ENCODE assay signal across 12 mouse cellular contexts in genomic region chr7:134663241-134663640, GRCm38 (mm10). TPM values are rescaled to one million over a fixed set of nuclear protein-coding genes. Genes with fewer than 3 reads are reported as not detected.
DNase-seq lines count a peak whose midpoint lies in the region; ATAC-seq and TF ChIP-seq lines count a peak whose summit lies in the region.
"Had no signal": no experiment of that assay in that cellular context is flagged by ENCODE, and none has a peak within 500 bp of the region (broad histone marks: within the 10 kb centered on the region; RNA-seq: fewer than 3 reads in every experiment).

No protein-coding gene starts in this region.

- DNase-seq in liver, embryonic 14.5 days (ENCODE audit: low read depth in 3 of 3, low spot score in 3 of 3), result no peak
- DNase-seq in ZHBTc4 (ENCODE audit: low read depth, low spot score), result peak; percentile 37
- no peak for DNase-seq in left cerebral cortex, postnatal 36 days (ENCODE audit: low spot score in 2 of 2)
- no peak for DNase-seq in spleen, postnatal 14 days (ENCODE audit: low spot score in 2 of 2)
- DNase-seq: cerebellum, postnatal 25 days; gastrocnemius, postnatal 25 days; left cerebral cortex, postnatal 4 days; right cerebral cortex, adult 18-20 months had no signal

- H3K4me2 ChIP-seq in forebrain, embryonic 12.5 days, result no peak overlapping the region
- H3K4me2 ChIP-seq in forebrain, embryonic 13.5 days, result no peak overlapping the region
- H3K4me2 ChIP-seq in liver, embryonic 14.5 days (ENCODE audit: low read depth), result no peak overlapping the region
- H3K4me2 ChIP-seq in liver, embryonic 12.5 days, result no peak overlapping the region
- no peak overlapping the region for H3K4me2 ChIP-seq in liver, embryonic 16.5 days (ENCODE audit: low read depth, low read length)

- no peak for TF ChIP-seq CTCF in liver, embryonic 14.5 days (IDR thresholded peaks at IDR 0.05; ENCODE audit: low read depth)

- no peak overlapping the region for H3K4me3 ChIP-seq in forebrain, embryonic 12.5 days (replicated peaks)
- no peak overlapping the region for H3K4me3 ChIP-seq in forebrain, embryonic 13.5 days
- no peak overlapping the region for H3K4me3 ChIP-seq in liver, embryonic 14.5 days (ENCODE audit: insufficient read depth in 1 of 2, low read depth in 2 of 2, low read length in 2 of 2)
- H3K4me3 ChIP-seq in liver, embryonic 12.5 days, result no peak overlapping the region
- H3K4me3 ChIP-seq in liver, embryonic 16.5 days (ENCODE audit: low read depth, low read length), result no peak overlapping the region

- no peak overlapping the region for H3K9ac ChIP-seq in forebrain, embryonic 12.5 days
- H3K9ac ChIP-seq in forebrain, embryonic 13.5 days, result no peak overlapping the region
- H3K9ac ChIP-seq in liver, embryonic 14.5 days (replicated peaks), result no peak overlapping the region
- H3K9ac ChIP-seq in liver, embryonic 12.5 days, result no peak overlapping the region
- H3K9ac ChIP-seq in liver, embryonic 16.5 days (ENCODE audit: low read depth, low read length), result no peak overlapping the region

- 0 out of 2 replicates have a peak, but pooled peaks cover under 1% of the 10 kb centered on the region for H3K27me3 ChIP-seq in forebrain, embryonic 12.5 days
- no peaks in the 10 kb centered on the region for H3K27me3 ChIP-seq in forebrain, embryonic 13.5 days
- no peaks in the 10 kb centered on the region for H3K27me3 ChIP-seq in liver, embryonic 14.5 days (ENCODE audit: control insufficient read depth, insufficient read depth, low read length)
- peaks cover under 1% of the 10 kb centered on the region; the same call in 1 of the 2 replicates for H3K27me3 ChIP-seq in liver, embryonic 12.5 days (replicated peaks)
- no peaks in the 10 kb centered on the region for H3K27me3 ChIP-seq in liver, embryonic 16.5 days (ENCODE audit: control insufficient read depth, insufficient read depth, low read depth, low read length)

- intact Hi-C loops in left cerebral cortex, postnatal 36 days (cut with DNase I), result no loop called here

- ATAC-seq in forebrain, embryonic 12.5 days (ENCODE audit: low FRiP score), result 0 out of 2 replicates have a peak, but pooled peaks have one; percentile 17
- ATAC-seq in forebrain, embryonic 13.5 days, result no peak
- ATAC-seq in liver, embryonic 14.5 days (ENCODE audit: insufficient read depth), result peak; percentile 15; the same call in 1 of the 2 replicates
- no peak for ATAC-seq in liver, embryonic 12.5 days
- peak; percentile 35 for ATAC-seq in liver, embryonic 16.5 days (ENCODE audit: low read depth)

- WGBS in forebrain, embryonic 12.5 days, result 25% methylated on average over 2 of the region's 2 CpGs
- WGBS in forebrain, embryonic 13.5 days, result 20% methylated on average over 2 of the region's 2 CpGs
- WGBS in liver, embryonic 14.5 days (ENCODE audit: insufficient replicate concordance), result 9% methylated on average over 2 of the region's 2 CpGs
- WGBS in liver, embryonic 12.5 days (ENCODE audit: insufficient replicate concordance), result 16% methylated on average over 2 of the region's 2 CpGs
- WGBS in liver, embryonic 16.5 days (ENCODE audit: insufficient replicate concordance), result 9% methylated on average over 2 of the region's 2 CpGs

- H3K27ac ChIP-seq in forebrain, embryonic 12.5 days, result no peak overlapping the region
- H3K27ac ChIP-seq in forebrain, embryonic 13.5 days, result no peak overlapping the region
- H3K27ac ChIP-seq in liver, embryonic 14.5 days, result no peak overlapping the region
- H3K27ac ChIP-seq in liver, embryonic 12.5 days, result no peak overlapping the region
- no peak overlapping the region for H3K27ac ChIP-seq in liver, embryonic 16.5 days (ENCODE audit: low read length)

- H3K9me3 ChIP-seq in forebrain, embryonic 12.5 days, result peaks cover 5% of the 10 kb centered on the region; the same call in 1 of the 2 replicates
- peaks cover 6% of the 10 kb centered on the region for H3K9me3 ChIP-seq in forebrain, embryonic 13.5 days (replicated peaks)
- no peaks in the 10 kb centered on the region for H3K9me3 ChIP-seq in liver, embryonic 14.5 days (ENCODE audit: control insufficient read depth, low read length)
- H3K9me3 ChIP-seq in liver, embryonic 12.5 days (replicated peaks), result peaks cover 7% of the 10 kb centered on the region; the same call in 1 of the 2 replicates
- H3K9me3 ChIP-seq in liver, embryonic 16.5 days (replicated peaks; ENCODE audit: control insufficient read depth, low read length), result no peaks in the 10 kb centered on the region

- H3K4me1 ChIP-seq in forebrain, embryonic 12.5 days, result peaks cover 3% of the 10 kb centered on the region; the same call in 1 of the 2 replicates
- peaks cover 4% of the 10 kb centered on the region; the same call in 1 of the 2 replicates for H3K4me1 ChIP-seq in forebrain, embryonic 13.5 days
- H3K4me1 ChIP-seq in liver, embryonic 14.5 days (replicated peaks; ENCODE audit: control insufficient read depth in 2 of 2, insufficient read depth in 2 of 2, low read length in 1 of 2), result no peaks in the 10 kb centered on the region; a peak in 1 of 4 replicates
- H3K4me1 ChIP-seq in liver, embryonic 12.5 days, result no peaks in the 10 kb centered on the region
- H3K4me1 ChIP-seq in liver, embryonic 16.5 days (ENCODE audit: control insufficient read depth, low read depth, low read length), result no peaks in the 10 kb centered on the region

- TF ChIP-seq EP300 in liver, embryonic 14.5 days (IDR thresholded peaks at IDR 0.05; ENCODE audit: low read depth), result no peak

- no peaks in the 10 kb centered on the region for H3K36me3 ChIP-seq in forebrain, embryonic 12.5 days (replicated peaks)
- no peaks in the 10 kb centered on the region for H3K36me3 ChIP-seq in forebrain, embryonic 13.5 days (ENCODE audit: poor library complexity, severe bottlenecking)
- H3K36me3 ChIP-seq in liver, embryonic 14.5 days (replicated peaks; ENCODE audit: control insufficient read depth, insufficient read depth, low read depth), result no peaks in the 10 kb centered on the region
- H3K36me3 ChIP-seq in liver, embryonic 12.5 days, result no peaks in the 10 kb centered on the region
- H3K36me3 ChIP-seq in liver, embryonic 16.5 days (ENCODE audit: control insufficient read depth, insufficient read depth), result no peaks in the 10 kb centered on the region

RNA-seq across cellular contexts. Expression of gene Dock1, which starts 7.2 kb away (rescaled TPM):
- 23.3 and 24.4 TPM in 2 replicates for polyA plus RNA-seq in forebrain, embryonic 12.5 days (2016; fragmentation: Nextera tagmentation; extraction: Ambion mirVana)
- 11.6 and 11.8 TPM in 2 replicates for polyA plus RNA-seq in forebrain, embryonic 13.5 days (2015; fragmentation: Nextera tagmentation; extraction: Ambion mirVana)
- polyA plus RNA-seq in liver, embryonic 14.5 days (2012; rRNA removed), result 1.4 and 1.9 TPM in 2 replicates
- polyA plus RNA-seq in liver, embryonic 14.5 days (2014; fragmentation: Nextera tagmentation; extraction: Ambion mirVana), result 2.5 and 2.6 TPM in 2 replicates
- 6.4 and 8.0 TPM in 2 replicates for polyA plus RNA-seq in liver, embryonic 12.5 days (2016; fragmentation: Nextera tagmentation; extraction: Ambion mirVana)
- 3.7 and 3.9 TPM in 2 replicates for polyA plus RNA-seq in liver, embryonic 16.5 days (2015; fragmentation: Nextera tagmentation; extraction: Ambion mirVana)
- total RNA-seq in left cerebral cortex, postnatal 36 days (2021), result 10 to 100 TPM; 20.3 to 22.8 TPM

Comparison
In these comparisons a context has a peak if more than half of its experiments do, and no peak if none do; other contexts are left out.
1. ATAC-seq: peak in forebrain, embryonic 12.5 days (single experiment), liver, embryonic 14.5 days (single experiment) and liver, embryonic 16.5 days (single experiment); none in forebrain, embryonic 13.5 days (single experiment) and liver, embryonic 12.5 days (single experiment).